Mouse (Mus musculus) hindbrain, embryonic 12.5 days (tissue): Measurements from ENCODE around the gene Gm27027. TPM values are rescaled to one million over a fixed set of nuclear protein-coding genes. Genes with fewer than 3 reads are reported as not detected.
A peak's percentile ranks its signal among the peaks of the same experiment; 100 is the strongest.

ENCODE experiments used
- ATAC-seq: fragments of 200-750 bp; cut with Nextera tagmentation; 2 replicates; pipeline ENCODE4 v1.8.0; 2017; ENCODE audit warnings: moderate TSS enrichment; ENCODE audit not compliant: low FRiP score
- H3K27ac ChIP-seq: fragments of 300-500 bp; sonication (generic); 2 replicates; pipeline ENCODE4 v1.5.1; 2016; ENCODE audit warnings: mild to moderate bottlenecking
- H3K27me3 ChIP-seq: fragments of 300-500 bp; sonication (generic); 2 replicates; pipeline ENCODE4 v1.6.1; 2016; ENCODE audit warnings: mild to moderate bottlenecking
- H3K36me3 ChIP-seq: fragments of 300-500 bp; sonication (generic); 2 replicates; pipeline ENCODE4 v1.6.1; 2016; ENCODE audit warnings: mild to moderate bottlenecking
- H3K4me1 ChIP-seq: fragments of 300-500 bp; sonication (generic); 2 replicates; pipeline ENCODE4 v1.6.1; 2016
- H3K4me2 ChIP-seq: fragments of 300-500 bp; sonication (generic); replicated peaks from 2 replicates; pipeline ENCODE4 v1.6.1; 2016; ENCODE audit warnings: mild to moderate bottlenecking
- H3K4me3 ChIP-seq: fragments of 300-500 bp; sonication (generic); 2 replicates; pipeline ENCODE4 v1.5.1; 2016; ENCODE audit warnings: mild to moderate bottlenecking
- H3K9ac ChIP-seq: fragments of 300-500 bp; sonication (generic); 2 replicates; pipeline ENCODE4 v1.6.1; 2016; ENCODE audit warnings: mild to moderate bottlenecking, moderate library complexity
- H3K9me3 ChIP-seq: fragments of 300-500 bp; sonication (generic); replicated peaks from 2 replicates; pipeline ENCODE4 v1.6.1; 2016; ENCODE audit warnings: mild to moderate bottlenecking
- WGBS: fragments of 180-500 bp; shearing (Covaris S2); methylation state at CpG from one replicate; pipeline ENCODE4 v1.1.7; 2016; 5-methylcytosine and 5-hydroxymethylcytosine counted together
- polyA plus RNA-seq: library from polyadenylated mRNA; unstranded; fragments of >200 nt; fragmentation: Nextera tagmentation; extraction: Ambion mirVana; gene quantifications from 2 replicates; pipeline ENCODE4 v1.2.1, GENCODE M21; 2016

Gm27027 gene
- polyA plus RNA-seq, 1 experiment from 2014 or later: not detected

DNA sequence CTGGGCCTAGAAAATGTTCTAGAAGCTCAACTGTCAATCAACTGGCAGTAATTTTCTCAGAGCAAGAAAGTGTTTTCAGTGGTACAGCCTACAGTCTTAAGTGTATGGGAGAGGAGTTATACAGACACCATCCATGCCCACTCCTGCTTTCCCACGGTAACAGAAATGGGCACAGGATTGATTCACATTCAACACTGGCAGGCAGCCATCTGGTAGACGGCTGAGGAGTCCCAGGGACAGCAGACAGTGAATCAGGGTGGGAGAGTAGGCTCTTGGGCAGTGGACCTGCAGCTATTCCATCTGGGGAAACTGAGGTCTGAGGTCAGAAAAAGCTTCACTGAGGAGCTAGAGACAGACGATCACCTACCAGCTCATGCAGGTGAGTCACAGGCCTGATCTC lies 24.5 kb downstream of the Gm27027 start:
- ATAC-seq: no peak
- Histone ChIP-seq H3K4me3 (no peak overlapping the region), H3K9ac (no peak overlapping the region), H3K9me3 (no peaks in the 10 kb centered on the region), H3K36me3 (no peaks in the 10 kb centered on the region), H3K27ac (no peak overlapping the region), H3K4me2 (no peak overlapping the region), H3K27me3 (peaks cover 11% of the 10 kb centered on the region; the same call in 1 of the 2 replicates), H3K4me1 (peaks cover 15% of the 10 kb centered on the region)
- 71% methylated on average over 3 of the region's 3 CpGs for WGBS

DNA sequence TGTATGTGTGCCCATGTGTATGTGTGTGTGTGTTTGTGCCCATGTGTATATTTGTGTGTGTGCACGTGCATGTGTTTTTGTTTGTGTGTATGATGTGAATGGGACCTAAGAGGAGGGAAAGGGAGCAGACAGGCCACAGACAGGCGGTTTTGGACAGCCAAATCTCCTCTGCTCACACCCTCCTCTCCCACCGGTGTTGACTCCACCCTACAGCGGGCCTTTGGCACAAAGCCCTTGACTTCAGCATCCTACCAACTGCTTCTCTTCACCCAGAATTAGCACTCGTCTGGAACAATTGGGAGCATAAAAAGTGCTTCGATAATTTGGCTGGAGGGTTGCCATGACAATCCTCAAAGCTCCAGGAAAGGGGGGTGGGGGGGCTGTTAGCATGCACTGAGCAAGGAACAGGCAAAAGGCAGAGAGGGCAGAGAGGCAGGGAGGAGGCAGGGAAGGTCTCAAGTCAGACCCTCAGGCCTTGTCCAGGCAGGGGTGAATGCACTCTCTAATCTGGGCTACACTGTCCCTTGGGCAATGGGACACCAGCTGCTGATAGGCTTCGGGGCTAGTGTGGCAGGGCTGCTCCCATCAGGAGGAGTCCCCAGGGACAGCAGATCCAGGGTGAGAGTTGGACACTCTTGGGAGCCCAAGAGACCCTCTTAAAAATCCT lies 31.5 kb downstream of the Gm27027 start:
- Histone ChIP-seq H3K4me2 (no peak overlapping the region), H3K9me3 (no peaks in the 10 kb centered on the region), H3K4me3 (no peak overlapping the region), H3K27me3 (no peaks in the 10 kb centered on the region; the same call in 1 of the 2 replicates), H3K36me3 (no peaks in the 10 kb centered on the region), H3K9ac (0 out of 2 replicates have a peak overlapping the region, but pooled peaks have one; percentile 23), H3K4me1 (peaks cover 11% of the 10 kb centered on the region), H3K27ac (no peak overlapping the region)
- WGBS: 48% methylated on average over 7 of the region's 7 CpGs
- ATAC-seq: peak; percentile 52; the same call in 1 of the 2 replicates

- H3K4me2 ChIP-seq: no peak overlapping the region
- no peak overlapping the region for H3K27ac ChIP-seq
- no peak overlapping the region for H3K4me3 ChIP-seq
- no peak for ATAC-seq
- peaks cover 11% of the 10 kb centered on the region for H3K4me1 ChIP-seq
- 86% methylated on average over 1 of the region's 1 CpGs for WGBS
- H3K9ac ChIP-seq: no peak overlapping the region
- peaks cover 2% of the 10 kb centered on the region for H3K27me3 ChIP-seq
- H3K9me3 ChIP-seq: no peaks in the 10 kb centered on the region
- no peaks in the 10 kb centered on the region for H3K36me3 ChIP-seq
Measured at GRCm38 (mm10) chr2:93963802-93964201, 32.4 kb downstream of the Gm27027 start.

DNA sequence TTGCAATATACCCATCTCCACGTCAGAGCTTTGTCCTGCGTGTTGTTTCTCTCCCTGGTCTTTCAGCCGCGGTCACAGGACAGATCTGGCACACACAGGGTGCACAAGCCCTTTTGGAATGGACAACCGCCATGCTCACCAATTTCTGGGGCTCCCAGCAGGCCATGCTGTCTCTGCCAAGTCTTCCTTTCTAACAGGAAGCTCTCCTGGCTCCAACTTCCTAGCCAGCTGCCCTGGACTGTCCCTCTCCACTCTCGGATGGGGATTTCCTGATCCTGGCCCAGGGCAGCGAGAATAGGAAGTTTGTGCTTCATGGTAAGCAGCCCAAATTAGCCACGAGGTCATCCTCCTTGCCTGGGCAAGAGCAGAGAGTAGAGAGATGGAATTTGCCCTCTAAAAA lies 34.4 kb downstream of the Gm27027 start:
- ATAC-seq: no peak
- WGBS: 77% methylated on average over 8 of the region's 8 CpGs
- peaks cover 22% of the 10 kb centered on the region for H3K27me3 ChIP-seq
- peaks cover 14% of the 10 kb centered on the region for H3K4me1 ChIP-seq
- no peak overlapping the region for H3K4me3 ChIP-seq
- no peak overlapping the region for H3K4me2 ChIP-seq
- no peaks in the 10 kb centered on the region for H3K9me3 ChIP-seq
- no peak overlapping the region for H3K9ac ChIP-seq
- H3K27ac ChIP-seq: no peak overlapping the region
- H3K36me3 ChIP-seq: no peaks in the 10 kb centered on the region

DNA sequence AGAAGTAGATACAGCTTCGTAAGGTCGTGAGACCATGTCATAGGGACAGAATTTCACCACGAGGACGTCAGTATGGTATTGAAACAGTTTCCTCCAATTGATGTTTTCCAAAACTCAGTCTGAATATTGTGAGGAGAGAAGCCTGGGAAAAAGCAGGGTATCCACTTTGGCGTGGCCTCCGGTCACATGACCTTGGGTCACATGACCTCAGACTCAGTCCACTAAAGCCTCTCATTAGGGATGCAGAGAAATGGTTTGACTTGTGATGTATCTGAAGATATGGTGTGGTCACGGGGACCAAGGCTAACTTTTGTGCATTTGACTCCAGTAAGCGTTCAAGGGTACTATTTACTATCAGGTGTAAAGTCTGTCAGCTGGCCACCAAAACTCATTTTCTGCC lies 36.8 kb downstream of the Gm27027 start:
- Histone ChIP-seq H3K4me1 (peaks cover 25% of the 10 kb centered on the region), H3K27ac (no peak overlapping the region), H3K9me3 (no peaks in the 10 kb centered on the region), H3K4me2 (no peak overlapping the region), H3K9ac (no peak overlapping the region), H3K27me3 (peaks cover 43% of the 10 kb centered on the region), H3K36me3 (no peaks in the 10 kb centered on the region), H3K4me3 (no peak overlapping the region)
- WGBS: 71% methylated on average over 8 of the region's 8 CpGs
- no peak for ATAC-seq

DNA sequence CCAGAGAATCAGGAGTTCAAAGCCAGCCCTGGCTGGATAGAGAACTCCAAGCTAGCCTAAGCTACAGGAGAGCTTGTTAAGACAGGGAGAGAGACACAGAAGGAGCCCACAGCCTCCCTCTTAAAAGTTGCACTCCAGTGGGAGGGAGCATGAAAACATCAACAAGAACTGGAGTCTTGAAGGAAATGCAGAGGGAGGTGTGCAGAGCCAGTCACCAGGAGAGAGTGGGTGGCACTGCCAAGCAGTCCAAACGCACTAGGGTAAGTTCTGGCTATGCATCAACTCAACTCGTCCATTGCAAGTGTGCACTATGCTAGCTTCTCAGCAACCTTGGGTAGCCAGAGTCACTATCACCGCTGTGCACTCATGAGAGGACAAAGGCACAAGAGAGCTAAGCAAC lies 37.9 kb downstream of the Gm27027 start:
- WGBS: 70% methylated on average over 3 of the region's 3 CpGs
- H3K27ac ChIP-seq: no peak overlapping the region
- no peak overlapping the region for H3K4me2 ChIP-seq
- ATAC-seq: no peak
- H3K9ac ChIP-seq: no peak overlapping the region
- H3K4me3 ChIP-seq: no peak overlapping the region
- no peaks in the 10 kb centered on the region for H3K9me3 ChIP-seq
- no peaks in the 10 kb centered on the region for H3K36me3 ChIP-seq
- H3K4me1 ChIP-seq: peaks cover 22% of the 10 kb centered on the region
- H3K27me3 ChIP-seq: peaks cover 52% of the 10 kb centered on the region

DNA sequence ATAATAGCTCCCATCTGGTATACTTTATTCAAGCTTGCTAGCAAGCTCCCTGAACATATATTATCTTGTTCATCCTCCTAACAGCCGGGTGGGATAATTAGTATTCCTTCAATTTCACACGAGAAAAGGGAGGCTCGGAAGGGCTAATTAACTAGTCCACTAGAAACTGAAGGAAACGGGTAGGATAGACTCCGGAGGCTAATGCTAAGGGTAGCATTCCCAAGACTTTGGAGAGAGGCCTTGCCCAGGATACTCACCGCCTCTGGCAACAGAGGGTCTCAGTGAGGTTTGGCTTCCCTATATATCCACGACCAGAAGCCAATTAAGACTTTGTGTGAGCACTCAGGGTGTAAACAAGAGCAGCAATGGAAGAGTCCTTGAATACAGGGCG lies 38.4 kb downstream of the Gm27027 start:
- Histone ChIP-seq H3K4me3 (no peak overlapping the region), H3K4me2 (no peak overlapping the region), H3K27ac (no peak overlapping the region), H3K9me3 (no peaks in the 10 kb centered on the region), H3K4me1 (peaks cover 22% of the 10 kb centered on the region), H3K27me3 (peaks cover 55% of the 10 kb centered on the region), H3K36me3 (no peaks in the 10 kb centered on the region), H3K9ac (no peak overlapping the region)
- ATAC-seq: no peak
- WGBS: 44% methylated on average over 8 of the region's 8 CpGs

GRCm38 (mm10) chr2:93956908-93957784 lies 39.0 kb downstream of the Gm27027 start, which contains the start of gene Gm13889:
Gene Gm13889 (minus strand): TSS chr2:93957201.
- H3K36me3 ChIP-seq: no peaks in the 10 kb centered on the region
- H3K4me3 ChIP-seq: peak within 1 kb of the TSS; percentile 68
- peak within 1 kb of the TSS; percentile 66; the same call in 1 of the 2 replicates for H3K27ac ChIP-seq
- peaks cover 60% of the 10 kb centered on the region for H3K27me3 ChIP-seq
- H3K4me1 ChIP-seq: peaks cover 22% of the 10 kb centered on the region
- H3K9me3 ChIP-seq: no peaks in the 10 kb centered on the region
- peak within 1 kb of the TSS; percentile 77 for H3K9ac ChIP-seq
- WGBS: 4% methylated on average over 52 of the region's 62 CpGs
- H3K4me2 ChIP-seq: peak within 1 kb of the TSS; percentile 99
- peak; percentile 65 for ATAC-seq

- Histone ChIP-seq H3K9ac (peak overlapping the region; percentile 77), H3K9me3 (no peaks in the 10 kb centered on the region), H3K27me3 (peaks cover 60% of the 10 kb centered on the region), H3K4me2 (peak overlapping the region; percentile 99), H3K27ac (0 out of 2 replicates have a peak overlapping the region, but pooled peaks have one; percentile 66), H3K36me3 (no peaks in the 10 kb centered on the region), H3K4me1 (peaks cover 22% of the 10 kb centered on the region), H3K4me3 (peak overlapping the region; percentile 68)
- WGBS: 0% methylated on average over 43 of the region's 44 CpGs
- peak; percentile 55 for ATAC-seq
Measured at GRCm38 (mm10) chr2:93956331-93956801, 39.8 kb downstream of the Gm27027 start.

DNA sequence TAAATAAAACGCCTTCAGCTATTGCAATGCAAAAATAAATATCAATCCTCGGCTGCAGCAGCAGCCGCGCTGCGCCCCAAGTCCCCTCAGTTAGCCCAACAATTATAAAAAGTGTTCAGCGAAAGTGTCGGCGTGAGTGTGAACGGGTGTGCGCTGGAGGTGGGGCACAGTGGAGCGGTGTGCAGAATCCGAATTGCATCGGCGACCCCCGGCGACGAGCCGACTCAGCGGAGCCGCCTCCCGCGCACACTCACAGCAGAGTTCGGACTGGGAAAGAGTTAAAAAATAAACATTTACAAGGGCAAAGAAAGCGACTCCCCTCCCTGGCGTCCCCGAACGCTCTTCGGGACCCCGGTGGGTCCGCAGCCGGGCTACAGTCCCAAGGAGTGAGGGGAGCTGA lies 40.3 kb downstream of the Gm27027 start:
- Histone ChIP-seq H3K36me3 (no peaks in the 10 kb centered on the region), H3K4me1 (peaks cover 22% of the 10 kb centered on the region), H3K27ac (0 out of 2 replicates have a peak overlapping the region, but pooled peaks have one; percentile 66), H3K9ac (peak overlapping the region; percentile 77), H3K4me3 (peak overlapping the region; percentile 68), H3K27me3 (peaks cover 60% of the 10 kb centered on the region), H3K9me3 (no peaks in the 10 kb centered on the region), H3K4me2 (peak overlapping the region; percentile 99)
- WGBS: under 1% methylated on average over 31 of the region's 31 CpGs
- ATAC-seq: 0 out of 2 replicates have a peak, but pooled peaks have one; percentile 17

DNA sequence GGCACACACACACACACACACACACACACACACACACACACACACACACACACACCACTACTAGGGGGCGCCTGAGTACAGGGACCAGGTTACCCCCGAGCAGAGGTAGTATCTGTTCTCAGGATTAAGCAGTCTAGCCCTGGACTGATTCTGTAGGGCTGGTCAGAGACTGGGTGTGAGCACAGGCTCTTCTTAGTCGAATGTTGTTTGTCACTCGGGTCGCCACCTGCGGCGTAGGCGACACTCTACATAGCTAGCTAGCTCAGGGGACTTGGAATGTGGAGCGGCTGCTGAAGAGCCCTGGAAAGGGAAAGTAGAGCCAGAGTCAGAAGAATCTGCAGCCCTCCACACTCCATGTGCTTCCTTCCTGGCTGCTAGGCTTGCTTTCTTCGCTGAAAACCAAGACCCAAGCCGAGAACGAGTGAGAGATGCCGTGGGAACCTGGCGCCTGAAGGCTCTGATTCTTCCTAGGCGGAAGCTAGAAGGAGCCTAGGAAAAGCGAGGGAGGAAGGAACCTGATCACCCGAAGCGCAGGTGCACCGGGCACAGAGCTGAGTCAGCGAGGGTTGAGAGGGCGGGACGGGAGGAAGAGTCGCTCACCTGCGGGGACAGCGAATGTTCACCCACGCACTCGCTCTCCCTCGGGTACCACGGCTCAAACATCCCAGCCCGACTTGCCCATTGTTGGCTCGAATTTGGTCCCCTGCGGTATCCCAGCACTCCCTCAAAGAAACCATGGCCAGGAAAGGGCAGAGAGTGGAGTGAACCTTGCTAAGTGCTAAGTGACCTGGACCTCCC lies 41.2 kb downstream of the Gm27027 start:
- H3K4me2 ChIP-seq: peak overlapping the region; percentile 99
- ATAC-seq: no peak
- H3K4me1 ChIP-seq: peaks cover 22% of the 10 kb centered on the region
- peaks cover 60% of the 10 kb centered on the region for H3K27me3 ChIP-seq
- H3K27ac ChIP-seq: no peak overlapping the region; the same call in 1 of the 2 replicates
- no peaks in the 10 kb centered on the region for H3K9me3 ChIP-seq
- H3K9ac ChIP-seq: peak overlapping the region; percentile 77; the same call in 1 of the 2 replicates
- no peaks in the 10 kb centered on the region for H3K36me3 ChIP-seq
- under 1% methylated on average over 31 of the region's 32 CpGs for WGBS
- H3K4me3 ChIP-seq: peak overlapping the region; percentile 68
